Mouse (Mus musculus): ENCODE data around the gene Casc4.

DNA sequence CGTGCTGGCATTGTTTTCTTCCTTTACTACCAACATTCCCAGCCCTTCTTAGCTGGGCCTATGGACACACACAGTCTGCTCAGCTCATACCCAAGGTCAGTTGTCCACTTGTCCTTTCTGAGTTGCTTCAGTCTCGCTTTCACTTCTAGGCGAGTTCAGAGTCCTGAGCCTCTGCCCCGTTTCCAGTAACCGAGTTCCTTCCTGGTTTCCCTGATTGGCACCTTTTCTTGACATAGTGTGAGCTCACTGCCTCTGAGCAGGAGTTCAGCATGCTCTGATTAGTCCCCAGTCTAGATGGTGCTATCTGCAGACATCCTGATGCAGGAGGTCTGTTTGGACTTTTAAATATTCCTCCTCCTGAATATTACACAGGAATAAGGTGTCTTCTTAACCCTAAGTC lies 42.1 kb upstream of the Casc4 start:
- TF ChIP-seq POLR2A (IDR thresholded peaks at IDR 0.05; ENCODE audit: borderline replicate concordance, extremely low read depth, insufficient read depth, insufficient read length, poor library complexity, severe bottlenecking) (no peak), CTCF (IDR thresholded peaks at IDR 0.05; ENCODE audit: borderline replicate concordance, extremely low read depth, insufficient read depth, insufficient read length) (no peak)

Measured in brain, embryonic 14.5 days (tissue).